Mouse (Mus musculus) olfactory bulb, adult 2 months (tissue): ENCODE measurements around the gene Efcab1.

Experiments used
- CTCF ChIP-seq: fragments of 200-500 bp; IDR thresholded peaks from 2 replicates; pipeline ENCODE4 v1.5.1; 2012; ENCODE audit warnings: low read depth, mild to moderate bottlenecking, low read length, moderate library complexity; ENCODE audit not compliant: insufficient read depth
- POLR2A ChIP-seq: fragments of 200-500 bp; IDR thresholded peaks from 2 replicates; pipeline ENCODE4 v1.6.1; 2012; ENCODE audit warnings: mild to moderate bottlenecking, low read depth, low read length, moderate library complexity; ENCODE audit not compliant: insufficient read depth

GRCm38 (mm10) chr16:14951894-14952293 lies 45.5 kb downstream of the Efcab1 start:
- no peak for TF ChIP-seq CTCF
- TF ChIP-seq POLR2A, result no peak
